Mouse (Mus musculus) ES-Bruce4 (cell line): ENCODE data around the gene Cavin1.

ENCODE experiments used
- CTCF ChIP-seq: IDR thresholded peaks from one replicate; pipeline ENCODE4 v1.8.1; 2011; ENCODE audit warnings: low read depth, low read length
- EP300 ChIP-seq: IDR thresholded peaks from 2 replicates; pipeline ENCODE4 v1.6.1; 2011; ENCODE audit warnings: low read depth, low read length; ENCODE audit not compliant: insufficient read depth
- POLR2A ChIP-seq: IDR thresholded peaks from one replicate; pipeline ENCODE4 v1.8.1; 2011; ENCODE audit warnings: low read length; ENCODE audit not compliant: insufficient read depth

DNA sequence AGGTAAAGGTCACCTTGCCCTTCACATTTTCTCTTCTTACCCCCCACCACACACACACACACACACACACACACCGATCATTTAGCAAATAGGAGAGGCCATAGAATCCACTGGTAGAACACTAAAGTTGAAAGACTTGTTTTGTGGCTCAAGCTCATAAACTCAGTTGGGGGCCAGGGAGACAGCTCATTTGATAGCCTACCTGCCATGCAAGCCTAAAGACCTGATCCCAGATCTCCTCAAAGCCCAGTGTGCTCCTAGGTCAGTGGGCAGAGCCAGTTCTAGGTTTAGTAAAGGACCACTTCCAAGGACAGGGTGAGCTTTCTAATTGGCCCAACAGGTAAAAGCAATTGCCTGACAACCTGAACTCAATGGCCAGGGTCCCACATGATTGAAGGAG, 28.3 kb downstream of the Cavin1 start:
- TF ChIP-seq CTCF (no peak), EP300 (no peak), POLR2A (no peak)
